Mouse (Mus musculus) liver, adult 2 months (tissue): Measurements from ENCODE around the gene Adh5.

Experiments
- CTCF ChIP-seq: fragments of 200-500 bp; IDR thresholded peaks from 2 replicates; pipeline ENCODE4 v1.5.1; 2011; ENCODE audit warnings: low read depth, low read length, control low read depth
- POLR2A ChIP-seq: fragments of 200-500 bp; IDR thresholded peaks from 2 replicates; pipeline ENCODE4 v1.6.1; 2011; ENCODE audit warnings: low read length, control low read depth; ENCODE audit not compliant: insufficient read depth; ENCODE audit errors: extremely low read depth

- TF ChIP-seq CTCF (no peak), POLR2A (no peak)
Measured at GRCm38 (mm10) chr3:138483240-138483639, 40.3 kb downstream of the Adh5 start.
